Mouse (Mus musculus) bone marrow macrophage, adult 2 months (primary cell): ENCODE measurements around the gene Zmym5.

Source experiments
- CTCF ChIP-seq: IDR thresholded peaks from 2 replicates; pipeline ENCODE4 v1.5.1; 2012; ENCODE audit warnings: low read depth, mild to moderate bottlenecking, low read length, moderate library complexity
- POLR2A ChIP-seq: IDR thresholded peaks from 2 replicates; pipeline ENCODE4 v1.6.1; 2012; ENCODE audit warnings: mild to moderate bottlenecking, low read depth, low read length, borderline replicate concordance

GRCm38 (mm10) chr14:56830491-56831045 lies 19.1 kb upstream of the Zmym5 start:
- TF ChIP-seq CTCF (no peak), POLR2A (no peak)
